Mouse (Mus musculus): ENCODE data around the gene 4933403O08Rik.

Gene 4933403O08Rik

DNA sequence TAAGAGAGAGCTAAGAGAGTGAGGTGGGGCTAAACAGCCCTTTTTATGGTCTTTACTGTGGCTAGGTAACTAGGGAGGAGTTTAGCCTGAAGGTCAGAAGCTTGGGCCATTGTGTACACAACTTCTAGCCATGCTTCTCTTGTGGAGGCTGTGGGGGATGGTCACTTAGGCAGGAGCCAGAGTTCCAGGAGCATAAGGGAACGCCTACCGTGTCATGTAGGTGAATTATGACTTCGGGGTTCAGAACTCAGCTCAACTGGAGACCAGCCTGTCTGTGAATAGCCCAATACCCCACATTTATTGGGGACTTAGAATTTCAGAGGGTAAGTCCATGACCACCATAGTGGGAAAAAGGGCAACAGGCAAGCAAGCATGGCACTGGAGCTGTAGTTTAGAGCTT is at the start of gene 4933403O08Rik:
Gene 4933403O08Rik (plus strand): TSS at position 301 of the 400 bp plus-strand sequence.
- no peak for DNase-seq

GRCm38 (mm10) chrX:112242916-112243315 is 4.1 kb downstream of the 4933403O08Rik start:
- DNase-seq: no peak

- DNase-seq: peak; percentile 0
Observed at GRCm38 (mm10) chrX:112255513-112255912, 16.7 kb downstream of the 4933403O08Rik start.

- no peak for DNase-seq
Observed at GRCm38 (mm10) chrX:112273550-112273949, 34.7 kb downstream of the 4933403O08Rik start.
